Mouse (Mus musculus) MEL (cell line): ENCODE data around the gene Galntl6. TPM values are rescaled to one million over a fixed set of nuclear protein-coding genes. Genes with fewer than 3 reads are reported as not detected.

ENCODE experiments used
- DNase-seq: peaks from one replicate; pipeline ENCODE4 v3.0.0; 2011; ENCODE audit warnings: low read depth, low spot score
- H3K27ac ChIP-seq: 2 replicates; pipeline ENCODE4 v1.5.1; 2012; ENCODE audit warnings: low read depth, mild to moderate bottlenecking, control low read depth, low read length, moderate library complexity; ENCODE audit not compliant: control insufficient read depth
- H3K27me3 ChIP-seq, 2 experiments: fragments of 150-350 bp in 1 of 2; sonication (generic) in 1 of 2; 2 replicates each; pipeline ENCODE4 v1.6.1; 2012; ENCODE audit warnings: low read length in 2 of 2, mild to moderate bottlenecking in 2 of 2, improper control_type of control experiment in 1 of 2, moderate library complexity in 1 of 2; ENCODE audit not compliant: insufficient read depth in 2 of 2, control insufficient read depth in 1 of 2
- H3K36me3 ChIP-seq, 2 experiments: 2 replicates each; pipeline ENCODE4 v1.6.1; 2012 to 2014; ENCODE audit warnings: low read length in 2 of 2, improper control_type of control experiment in 1 of 2, inconsistent platforms in 1 of 2, mild to moderate bottlenecking in 1 of 2; ENCODE audit not compliant: insufficient read depth in 2 of 2, control insufficient read depth in 1 of 2
- H3K4me1 ChIP-seq, 2 experiments: fragments of 150-350 bp in 1 of 2; sonication (generic) in 1 of 2; 2 replicates each; pipeline ENCODE4 v1.6.1; 2012; ENCODE audit warnings: low read length in 2 of 2, improper control_type of control experiment in 1 of 2, mild to moderate bottlenecking in 1 of 2; ENCODE audit not compliant: insufficient read depth in 2 of 2, control insufficient read depth in 1 of 2
- H3K4me3 ChIP-seq, 2 experiments: fragments of 150-350 bp in 1 of 2; sonication (generic) in 1 of 2; 2 replicates each; pipeline ENCODE4 v1.5.1; 2012; ENCODE audit warnings: low read depth in 2 of 2, low read length in 2 of 2, mild to moderate bottlenecking in 2 of 2, moderate library complexity in 2 of 2, control low read depth in 1 of 2, improper control_type of control experiment in 1 of 2; ENCODE audit not compliant: control insufficient read depth in 1 of 2, insufficient read depth in 1 of 2
- H3K79me2 ChIP-seq: 2 replicates; pipeline ENCODE4 v1.6.1; 2012; ENCODE audit warnings: mild to moderate bottlenecking, low read length, moderate library complexity; ENCODE audit not compliant: control insufficient read depth, poor library complexity, insufficient read depth
- H3K9ac ChIP-seq: 2 replicates; pipeline ENCODE4 v1.6.1; 2012; ENCODE audit warnings: low read depth, mild to moderate bottlenecking, control low read depth, low read length, moderate library complexity; ENCODE audit not compliant: control insufficient read depth, poor library complexity, severe bottlenecking
- H3K9me3 ChIP-seq: fragments of 150-350 bp; sonication (generic); replicated peaks from 2 replicates; pipeline ENCODE4 v1.6.1; 2012; ENCODE audit warnings: mild to moderate bottlenecking, low read length, improper control_type of control experiment, moderate library complexity; ENCODE audit not compliant: insufficient read depth
- CTCF ChIP-seq, 3 experiments: IDR thresholded peaks in 2 of 3; conservative IDR thresholded peaks in 1 of 3; 2 replicates each; pipeline ENCODE4 v1.5.1; 2011 to 2012; ENCODE audit warnings: low read length in 3 of 3, low read depth in 2 of 3, mild to moderate bottlenecking in 2 of 3, improper control_type of control experiment in 1 of 3, inconsistent platforms in 1 of 3, mixed read lengths in 1 of 3, moderate library complexity in 1 of 3; ENCODE audit not compliant: control insufficient read depth in 1 of 3, insufficient read depth in 1 of 3, poor library complexity in 1 of 3, severe bottlenecking in 1 of 3
- E2F4 ChIP-seq: IDR thresholded peaks from 2 replicates; pipeline ENCODE4 v1.6.1; 2011; ENCODE audit warnings: low read depth, low read length, improper control_type of control experiment, borderline replicate concordance
- EP300 ChIP-seq, 2 experiments: IDR thresholded peaks; 2 replicates each; pipeline ENCODE4 v1.6.1; 2011; ENCODE audit warnings: improper control_type of control experiment in 2 of 2, low read length in 2 of 2, low read depth in 1 of 2, mild to moderate bottlenecking in 1 of 2
- GABPA ChIP-seq: IDR thresholded peaks from 2 replicates; pipeline ENCODE4 v1.6.1; 2012; ENCODE audit warnings: low read depth, mild to moderate bottlenecking, inconsistent platforms, low read length, improper control_type of control experiment, moderate library complexity
- HCFC1 ChIP-seq: IDR thresholded peaks from 2 replicates; pipeline ENCODE4 v1.6.1; 2012; ENCODE audit warnings: low read depth, mild to moderate bottlenecking, inconsistent platforms, low read length, improper control_type of control experiment, moderate library complexity
- MAZ ChIP-seq: IDR thresholded peaks from 2 replicates; pipeline ENCODE4 v1.6.1; 2012; ENCODE audit warnings: low read depth, mild to moderate bottlenecking, inconsistent platforms, low read length, improper control_type of control experiment
- MEF2A ChIP-seq: IDR thresholded peaks from 2 replicates; pipeline ENCODE4 v1.6.1; 2014; ENCODE audit warnings: low read depth, mild to moderate bottlenecking, inconsistent platforms, low read length, improper control_type of control experiment; ENCODE audit not compliant: poor library complexity, insufficient replicate concordance, severe bottlenecking; ENCODE audit errors: extremely low read depth
- MXI1 ChIP-seq: IDR thresholded peaks from 2 replicates; pipeline ENCODE4 v1.6.1; 2011; ENCODE audit warnings: mild to moderate bottlenecking, low read depth, low read length, improper control_type of control experiment
- MYC ChIP-seq: IDR thresholded peaks from 2 replicates; pipeline ENCODE4 v1.6.1; 2011; ENCODE audit warnings: low read depth, mild to moderate bottlenecking, low read length, improper control_type of control experiment, moderate library complexity
- NELFE ChIP-seq: IDR thresholded peaks from 2 replicates; pipeline ENCODE4 v1.6.1; 2011; ENCODE audit warnings: low read depth, low read length, improper control_type of control experiment
- NRF1 ChIP-seq: IDR thresholded peaks from 2 replicates; pipeline ENCODE4 v1.6.1; 2014; ENCODE audit warnings: low read depth, mild to moderate bottlenecking, inconsistent platforms, low read length, improper control_type of control experiment, moderate library complexity; ENCODE audit not compliant: poor library complexity, insufficient read depth, severe bottlenecking
- POLR2AphosphoS2 ChIP-seq: IDR thresholded peaks from 2 replicates; pipeline ENCODE4 v1.6.1; 2011; ENCODE audit warnings: low read length, improper control_type of control experiment
- SIN3A ChIP-seq: IDR thresholded peaks from 2 replicates; pipeline ENCODE4 v1.6.1; 2012; ENCODE audit warnings: low read length, improper control_type of control experiment, inconsistent platforms
- SMC3 ChIP-seq: IDR thresholded peaks from 2 replicates; pipeline ENCODE4 v1.6.1; 2011; ENCODE audit warnings: low read depth, low read length, improper control_type of control experiment
- TAL1 ChIP-seq: IDR thresholded peaks from 2 replicates; pipeline ENCODE4 v1.6.1; 2012; ENCODE audit warnings: mild to moderate bottlenecking, inconsistent platforms, low read length, moderate library complexity, mixed read lengths
- TCF12 ChIP-seq: IDR thresholded peaks from 2 replicates; pipeline ENCODE4 v1.6.1; 2014; ENCODE audit warnings: low read depth, mild to moderate bottlenecking, inconsistent platforms, low read length, improper control_type of control experiment, moderate library complexity
- ZNF384 ChIP-seq: IDR thresholded peaks from 2 replicates; pipeline ENCODE4 v1.6.1; 2012; ENCODE audit warnings: low read depth, mild to moderate bottlenecking, inconsistent platforms, low read length, improper control_type of control experiment
- polyA plus RNA-seq, 2 experiments: library from polyadenylated mRNA; stranded (reverse) in 1 of 2; unstranded in 1 of 2; fragments of >175 nt in 1 of 2; fragments of >200 nt in 1 of 2; gene quantifications; 2 replicates each; pipeline versions ENCODE4 v1.2.1 to v1.2.4; 2012; ENCODE audit warnings: low replicate concordance in 2 of 2, low read depth in 1 of 2; ENCODE audit not compliant: insufficient read length in 2 of 2, insufficient read depth in 1 of 2, missing spikeins in 1 of 2
- total RNA-seq: library from RNA; depleted of rRNA; stranded (reverse); fragments of 300-350 nt; gene quantifications from 2 replicates; pipeline ENCODE4 v1.2.3, GENCODE M21; 2012

Gene Galntl6
- total and polyA plus RNA-seq, 3 experiments: not detected

DNA sequence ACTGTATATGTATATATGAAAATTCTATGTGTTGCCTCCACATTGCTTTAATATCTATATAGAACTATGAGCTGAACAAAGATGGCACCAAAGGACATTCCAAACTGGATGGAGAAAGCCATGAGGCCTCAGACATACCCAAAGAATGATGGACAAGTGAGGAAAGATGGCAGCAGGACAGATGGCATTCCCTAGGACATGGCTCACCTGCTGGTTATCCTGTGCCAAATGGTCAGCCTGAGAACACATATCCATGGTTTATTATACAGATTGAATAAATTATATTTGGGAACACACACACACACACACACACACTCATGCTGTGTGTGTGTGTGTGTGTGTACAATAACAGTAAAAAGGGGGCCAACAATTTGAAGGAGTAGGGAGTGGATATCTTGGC lies 1063.4 kb downstream of the Galntl6 start:
- Histone ChIP-seq H3K9ac (no peak overlapping the region), H3K27ac (no peak overlapping the region), H3K4me3 (no peak overlapping the region), H3K36me3 (no peaks in the 10 kb centered on the region), H3K9me3 (no peaks in the 10 kb centered on the region), H3K27me3 (peaks cover 0 to 1% of the 10 kb centered on the region in 2 experiments; a peak in 2 of 4 replicates), H3K79me2 (no peaks in the 10 kb centered on the region), H3K4me1 (no peaks in the 10 kb centered on the region)
- no peak for DNase-seq
- no peak for TF ChIP-seq NELFE
- no peak for TF ChIP-seq MAZ
- no peak for TF ChIP-seq MXI1
- TF ChIP-seq HCFC1: no peak
- TF ChIP-seq ZNF384: no peak
- no peak for TF ChIP-seq MEF2A
- no peak for TF ChIP-seq TAL1
- TF ChIP-seq MYC: no peak
- TF ChIP-seq POLR2AphosphoS2: no peak
- TF ChIP-seq TCF12: no peak
- no peak for TF ChIP-seq SIN3A
- TF ChIP-seq SMC3: no peak
- no peak for TF ChIP-seq EP300 (IDR thresholded peaks at IDR 0.05; ENCODE audit: low read depth in 1 of 2, low read length in 2 of 2)
- TF ChIP-seq, all 39 proteins: peak for 0

DNA sequence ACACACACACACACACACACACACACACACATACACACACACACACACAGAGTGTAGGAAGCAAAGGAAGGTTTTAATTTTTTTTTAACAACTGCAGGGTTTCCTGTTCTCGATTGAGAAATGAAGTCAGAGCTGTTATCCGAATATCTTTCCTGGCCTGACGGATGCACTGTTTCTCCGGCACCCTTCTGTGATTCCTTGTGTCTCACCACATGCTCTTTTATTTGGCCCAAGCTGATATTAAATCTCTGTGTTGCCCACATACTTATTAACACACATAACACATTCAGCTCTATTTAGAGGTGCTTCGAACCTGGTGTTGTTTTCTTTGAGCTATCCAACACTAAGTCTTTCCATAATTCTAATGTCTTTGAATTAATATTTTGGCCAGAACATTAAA lies 1069.0 kb downstream of the Galntl6 start:
- H3K9me3 ChIP-seq: no peaks in the 10 kb centered on the region
- H3K9ac ChIP-seq: no peak overlapping the region
- 0 out of 4 replicates have a peak, but pooled peaks cover 0 to 1% of the 10 kb centered on the region in 2 experiments for H3K27me3 ChIP-seq
- DNase-seq: no peak
- no peaks in the 10 kb centered on the region for H3K36me3 ChIP-seq
- H3K4me1 ChIP-seq: no peaks in the 10 kb centered on the region
- H3K4me3 ChIP-seq: no peak overlapping the region
- H3K79me2 ChIP-seq: no peaks in the 10 kb centered on the region
- no peak overlapping the region for H3K27ac ChIP-seq
- TF ChIP-seq CTCF (IDR thresholded peaks at IDR 0.05 in 2 of 3, conservative IDR thresholded peaks at IDR 0.05 in 1 of 3; ENCODE audit: control insufficient read depth in 1 of 3, insufficient read depth in 1 of 3, low read depth in 2 of 3, low read length in 3 of 3, poor library complexity in 1 of 3, severe bottlenecking in 1 of 3): no peak
- no peak for TF ChIP-seq GABPA
- TF ChIP-seq NRF1: no peak
- no peak for TF ChIP-seq E2F4
